Mouse (Mus musculus) neural tube, embryonic 14.5 days (tissue): ENCODE results near the gene Sppl3. TPM values are rescaled to one million over a fixed set of nuclear protein-coding genes. Genes with fewer than 3 reads are reported as not detected.

ENCODE experiments used
- ATAC-seq: fragments of 200-750 bp; cut with Nextera tagmentation; 2 replicates; pipeline ENCODE4 v1.8.0; 2017; ENCODE audit warnings: low read depth, mild to moderate bottlenecking, moderate TSS enrichment, moderate library complexity
- H3K27ac ChIP-seq: fragments of 300-500 bp; sonication (generic); 2 replicates; pipeline ENCODE4 v1.5.1; 2014; ENCODE audit warnings: low read depth, mild to moderate bottlenecking, control low read depth, low read length, moderate library complexity, mixed read lengths
- H3K27me3 ChIP-seq: fragments of 300-500 bp; sonication (generic); 2 replicates; pipeline ENCODE4 v1.6.1; 2014; ENCODE audit warnings: low read length; ENCODE audit not compliant: control insufficient read depth, insufficient read depth
- H3K36me3 ChIP-seq: fragments of 300-500 bp; sonication (generic); 2 replicates; pipeline ENCODE4 v1.6.1; 2014; ENCODE audit warnings: low read length, mixed read lengths; ENCODE audit not compliant: control insufficient read depth, insufficient read depth
- H3K4me1 ChIP-seq: fragments of 300-500 bp; sonication (generic); 2 replicates; pipeline ENCODE4 v1.6.1; 2014; ENCODE audit warnings: low read length; ENCODE audit not compliant: control insufficient read depth, insufficient read depth
- H3K4me2 ChIP-seq: fragments of 300-500 bp; sonication (generic); 2 replicates; pipeline ENCODE4 v1.6.1; 2014; ENCODE audit warnings: mild to moderate bottlenecking, low read depth, low read length, control low read depth
- H3K4me3 ChIP-seq: fragments of 300-500 bp; sonication (generic); 2 replicates; pipeline ENCODE4 v1.5.1; 2014; ENCODE audit warnings: low read depth, low read length, control low read depth, mixed read lengths
- H3K9ac ChIP-seq: fragments of 300-500 bp; sonication (generic); replicated peaks from 2 replicates; pipeline ENCODE4 v1.6.1; 2014; ENCODE audit warnings: low read depth, mild to moderate bottlenecking, control low read depth, low read length, mixed read lengths
- H3K9me3 ChIP-seq: fragments of 300-500 bp; sonication (generic); 2 replicates; pipeline ENCODE4 v1.6.1; 2016; ENCODE audit warnings: low read length; ENCODE audit not compliant: control insufficient read depth
- whole genome bisulfite sequencing: fragments of 180-500 bp; shearing (Covaris S2); extraction: QIAGEN DNeasy Blood & Tissue Kit; methylation state at CpG from one replicate; pipeline ENCODE4 v1.1.7; 2014; 5-methylcytosine and 5-hydroxymethylcytosine counted together
- polyA plus RNA-seq: library from polyadenylated mRNA; unstranded; fragments of >200 nt; fragmentation: Nextera tagmentation; extraction: Ambion mirVana; gene quantifications from 2 replicates; pipeline ENCODE4 v1.2.1, GENCODE M21; 2014

The Sppl3 gene
- polyA plus RNA-seq, 1 experiment from 2014 or later = 32.7 TPM

DNA sequence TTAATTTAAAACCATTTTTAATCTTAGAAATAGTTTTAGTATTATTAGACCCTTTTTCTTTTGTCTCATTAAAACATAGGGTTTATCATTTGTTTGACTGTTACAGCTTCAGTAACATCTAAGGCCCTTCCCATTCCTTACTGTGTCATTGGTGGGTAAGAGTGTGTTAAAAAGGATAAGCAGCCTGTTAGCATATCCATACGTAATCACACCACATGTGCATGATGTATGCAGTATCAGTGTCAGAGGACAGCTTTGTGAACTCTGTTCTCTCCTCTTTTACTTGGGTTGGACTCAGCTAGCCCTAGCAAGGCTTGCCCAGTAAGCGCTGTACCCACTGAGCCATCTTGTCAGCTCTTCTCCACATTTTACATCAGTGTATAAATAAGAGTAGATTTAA is 26.2 kb downstream of the Sppl3 start:
- Histone ChIP-seq H3K27ac (no peak overlapping the region), H3K4me1 (no peaks in the 10 kb centered on the region), H3K9ac (no peak overlapping the region), H3K27me3 (no peaks in the 10 kb centered on the region), H3K4me2 (no peak overlapping the region), H3K9me3 (no peaks in the 10 kb centered on the region), H3K36me3 (no peaks in the 10 kb centered on the region), H3K4me3 (no peak overlapping the region)
- WGBS = 85% methylated on average over 2 of the region's 2 CpGs
- no peak for ATAC-seq

GRCm38 (mm10) chr5:115040756-115041155 is 29.8 kb downstream of the Sppl3 start:
- WGBS = 86% methylated on average over 4 of the region's 4 CpGs
- Histone ChIP-seq H3K27me3 (no peaks in the 10 kb centered on the region), H3K4me2 (no peak overlapping the region), H3K9ac (no peak overlapping the region), H3K36me3 (no peaks in the 10 kb centered on the region), H3K27ac (no peak overlapping the region), H3K9me3 (no peaks in the 10 kb centered on the region), H3K4me1 (no peaks in the 10 kb centered on the region), H3K4me3 (no peak overlapping the region)
- ATAC-seq = no peak

DNA sequence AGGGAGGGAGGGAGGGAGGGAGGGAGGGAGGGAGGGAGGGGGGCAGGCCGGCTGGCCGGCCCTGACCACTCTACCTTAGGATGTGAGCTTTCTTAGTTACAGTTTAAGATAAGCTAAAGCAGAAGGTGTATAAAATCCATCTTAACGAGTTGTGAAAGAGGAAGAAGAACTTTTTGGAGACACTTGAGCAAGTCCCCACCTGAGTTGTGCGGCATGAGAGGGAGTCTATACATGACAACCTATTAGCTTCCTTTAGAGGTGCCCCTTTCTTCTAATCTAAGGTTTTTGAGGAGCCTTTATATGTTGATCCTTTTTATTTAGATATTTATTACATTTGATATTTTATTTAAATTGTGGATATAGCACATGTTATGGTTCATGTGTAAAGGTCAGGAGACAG is 32.7 kb downstream of the Sppl3 start:
- H3K36me3 ChIP-seq = no peaks in the 10 kb centered on the region
- no peaks in the 10 kb centered on the region for H3K4me1 ChIP-seq
- no peak for ATAC-seq
- H3K4me3 ChIP-seq = no peak overlapping the region
- WGBS = 93% methylated on average over 4 of the region's 4 CpGs
- H3K9ac ChIP-seq = no peak overlapping the region
- no peaks in the 10 kb centered on the region for H3K27me3 ChIP-seq
- H3K4me2 ChIP-seq = no peak overlapping the region
- H3K9me3 ChIP-seq = no peaks in the 10 kb centered on the region
- H3K27ac ChIP-seq = no peak overlapping the region

DNA sequence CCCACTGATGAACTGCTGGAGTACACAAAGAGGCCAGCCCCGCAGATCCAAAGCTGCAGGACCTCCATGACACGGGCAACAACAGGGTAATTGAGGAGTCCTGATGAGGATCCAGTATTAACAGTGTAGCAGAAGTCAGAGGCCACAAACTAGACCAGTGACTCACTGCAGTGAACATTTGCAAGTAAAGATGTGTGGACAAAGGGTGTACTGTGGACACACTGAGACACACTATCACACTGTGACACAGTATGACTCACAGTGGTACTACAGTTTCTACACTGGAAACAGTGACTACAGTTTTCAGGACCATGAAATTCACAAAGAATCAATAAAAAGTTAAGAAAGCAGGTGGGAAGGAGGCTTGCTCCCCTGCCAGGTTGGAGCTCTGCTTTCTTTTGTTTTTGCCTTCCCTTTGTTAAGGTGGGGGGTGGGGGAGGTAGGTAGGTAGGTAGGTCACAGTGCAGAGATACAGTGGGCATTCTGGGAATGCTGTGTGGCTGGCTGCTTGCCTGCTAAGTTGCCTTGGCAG is 34.3 kb downstream of the Sppl3 start:
- no peak overlapping the region for H3K4me2 ChIP-seq
- H3K9ac ChIP-seq = no peak overlapping the region
- whole genome bisulfite sequencing = 76% methylated on average over 2 of the region's 2 CpGs
- no peaks in the 10 kb centered on the region for H3K36me3 ChIP-seq
- ATAC-seq = no peak
- no peak overlapping the region for H3K4me3 ChIP-seq
- no peaks in the 10 kb centered on the region for H3K27me3 ChIP-seq
- no peak overlapping the region for H3K27ac ChIP-seq
- no peaks in the 10 kb centered on the region for H3K9me3 ChIP-seq
- H3K4me1 ChIP-seq = no peaks in the 10 kb centered on the region

GRCm38 (mm10) chr5:115049692-115050091 is 38.8 kb downstream of the Sppl3 start:
- no peaks in the 10 kb centered on the region for H3K9me3 ChIP-seq
- 0 out of 2 replicates have a peak, but pooled peaks cover 8% of the 10 kb centered on the region for H3K4me1 ChIP-seq
- H3K27ac ChIP-seq = no peak overlapping the region
- no peak overlapping the region for H3K9ac ChIP-seq
- H3K4me2 ChIP-seq = no peak overlapping the region
- H3K27me3 ChIP-seq = no peaks in the 10 kb centered on the region
- no peaks in the 10 kb centered on the region for H3K36me3 ChIP-seq
- 84% methylated on average over 6 of the region's 6 CpGs for WGBS
- no peak for ATAC-seq
- no peak overlapping the region for H3K4me3 ChIP-seq

DNA sequence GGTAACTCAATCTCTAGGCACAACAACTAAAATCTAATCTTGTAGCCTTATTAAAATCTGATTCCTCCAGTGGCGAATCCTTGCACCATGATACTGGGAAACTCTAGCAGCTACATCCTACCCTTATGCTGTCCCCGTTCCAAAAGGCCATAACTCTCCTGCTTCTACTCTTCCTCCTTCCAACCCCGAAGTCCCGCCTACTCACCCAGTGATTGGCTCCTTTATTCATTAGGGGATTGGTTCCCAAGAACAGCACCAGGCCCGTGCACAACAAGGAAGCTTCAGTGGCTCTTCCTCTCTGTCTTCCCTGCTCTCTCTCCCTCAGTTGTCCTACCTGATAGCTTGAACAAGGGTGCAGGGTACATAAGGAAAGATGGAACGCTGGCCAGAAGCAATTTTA is 39.8 kb downstream of the Sppl3 start:
- no peak for ATAC-seq
- Histone ChIP-seq H3K4me2 (no peak overlapping the region), H3K4me1 (0 out of 2 replicates have a peak, but pooled peaks cover 8% of the 10 kb centered on the region), H3K36me3 (no peaks in the 10 kb centered on the region), H3K27me3 (no peaks in the 10 kb centered on the region), H3K9ac (no peak overlapping the region), H3K9me3 (no peaks in the 10 kb centered on the region), H3K27ac (no peak overlapping the region), H3K4me3 (no peak overlapping the region)
- WGBS = 86% methylated on average over 6 of the region's 6 CpGs

GRCm38 (mm10) chr5:115052546-115052945 is 41.6 kb downstream of the Sppl3 start:
- Histone ChIP-seq H3K4me1 (0 out of 2 replicates have a peak, but pooled peaks cover 8% of the 10 kb centered on the region), H3K4me3 (no peak overlapping the region), H3K27ac (no peak overlapping the region), H3K4me2 (no peak overlapping the region), H3K36me3 (no peaks in the 10 kb centered on the region), H3K9me3 (no peaks in the 10 kb centered on the region), H3K27me3 (no peaks in the 10 kb centered on the region), H3K9ac (no peak overlapping the region)
- WGBS = 77% methylated on average over 8 of the region's 8 CpGs
- ATAC-seq = no peak

GRCm38 (mm10) chr5:115053791-115054396 is 43.0 kb downstream of the Sppl3 start:
- no peak for ATAC-seq
- WGBS = 64% methylated on average over 22 of the region's 22 CpGs
- Histone ChIP-seq H3K4me1 (0 out of 2 replicates have a peak, but pooled peaks cover 8% of the 10 kb centered on the region), H3K9ac (no peak overlapping the region), H3K27me3 (no peaks in the 10 kb centered on the region), H3K27ac (no peak overlapping the region), H3K36me3 (no peaks in the 10 kb centered on the region), H3K9me3 (no peaks in the 10 kb centered on the region), H3K4me3 (no peak overlapping the region), H3K4me2 (no peak overlapping the region)

GRCm38 (mm10) chr5:115055418-115055817 is 44.5 kb downstream of the Sppl3 start:
- H3K36me3 ChIP-seq = no peaks in the 10 kb centered on the region
- 85% methylated on average over 6 of the region's 6 CpGs for WGBS
- H3K27me3 ChIP-seq = no peaks in the 10 kb centered on the region
- H3K4me3 ChIP-seq = no peak overlapping the region
- 0 out of 2 replicates have a peak, but pooled peaks cover 8% of the 10 kb centered on the region for H3K4me1 ChIP-seq
- H3K4me2 ChIP-seq = no peak overlapping the region
- no peaks in the 10 kb centered on the region for H3K9me3 ChIP-seq
- no peak overlapping the region for H3K9ac ChIP-seq
- ATAC-seq = no peak
- H3K27ac ChIP-seq = no peak overlapping the region
